Mouse (Mus musculus): ENCODE results near the gene Tnfsf12. TPM values are rescaled to one million over a fixed set of nuclear protein-coding genes. Genes with fewer than 3 reads are reported as not detected.
A peak's percentile ranks its signal among the peaks of the same experiment; 100 is the strongest.
"Not testable (repeated sequence)": the region's sequence is repeated elsewhere in the genome, so short reads cannot be mapped to it uniquely, and the experiment has no call there.

Gene Tnfsf12
- total RNA-seq (2018; cell fraction: chromatin; rRNA removed) = 10 to 100 TPM; 10.1 to 98.0 (median 32.6) TPM
- total RNA-seq (2018; cell fraction: cytosol; rRNA removed) = 100 to 1,000 TPM in 13 of 26 experiments, 10 to 100 TPM in 13; 63.6 to 208 (median 113) TPM
- total RNA-seq (2018; cell fraction: nucleus; rRNA removed) = 100 to 1,000 TPM in 3 of 26 experiments, 10 to 100 TPM in 23; 28.0 to 147 (median 60.6) TPM
- 89.2 to 140 TPM (median 130 TPM) in 3 replicates for polyA plus RNA-seq (2018)

DNA sequence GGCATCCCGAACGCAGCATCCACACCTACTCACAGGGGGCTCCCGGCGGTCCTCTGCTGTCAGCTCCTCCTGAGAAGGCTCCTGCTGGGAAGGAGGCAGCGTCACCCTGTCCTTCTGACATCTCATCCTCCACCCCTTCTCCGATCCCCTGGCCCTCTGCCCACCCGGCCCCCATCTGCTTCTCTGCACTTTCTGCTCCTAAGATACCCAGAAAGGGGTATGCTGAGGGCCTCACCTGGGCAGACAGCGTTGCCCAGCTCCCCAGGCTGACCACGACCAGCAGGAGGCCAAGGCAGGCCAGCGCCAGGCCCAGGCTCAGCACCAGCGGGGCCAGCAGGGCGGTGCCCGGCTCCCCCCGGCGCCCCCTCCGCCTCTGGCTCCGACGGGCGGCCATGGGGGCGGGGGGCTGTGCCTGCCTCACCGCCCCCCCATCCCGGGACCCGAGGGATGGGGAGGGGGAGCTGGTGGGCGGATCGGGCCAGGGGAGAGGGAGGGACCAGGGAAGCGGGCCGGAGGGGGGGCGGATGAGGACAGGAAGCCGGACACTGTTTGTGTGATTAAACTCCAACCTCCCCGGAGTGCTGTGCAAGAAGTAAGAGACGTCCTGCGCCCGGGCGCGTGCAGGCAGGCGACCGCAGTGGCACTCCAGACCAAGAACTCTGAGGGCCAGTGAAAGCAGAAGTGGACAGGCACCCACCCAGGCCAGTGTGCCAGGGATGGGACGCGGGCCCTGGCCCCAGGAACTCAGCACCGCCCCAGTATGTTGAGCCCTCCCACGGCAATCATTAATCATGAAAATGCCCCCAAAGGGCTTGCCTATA is at the start of gene Tnfsf12, which contains the start of gene Tnfsfm13:
Gene Tnfsf12 (minus strand): TSS at position 489 of the 821 bp plus-strand sequence.
Gene Tnfsfm13 (minus strand): TSS at position 738 of the 821 bp plus-strand sequence.
- peak within 1 kb of the TSS; percentile 96 for H3K27ac ChIP-seq
- peak within 1 kb of the TSS; percentile 74 for H3K4me3 ChIP-seq (ENCODE audit: inconsistent target)
- WGBS (ENCODE audit: missing documents) = 12% methylated on average over 41 of the region's 41 CpGs

DNA sequence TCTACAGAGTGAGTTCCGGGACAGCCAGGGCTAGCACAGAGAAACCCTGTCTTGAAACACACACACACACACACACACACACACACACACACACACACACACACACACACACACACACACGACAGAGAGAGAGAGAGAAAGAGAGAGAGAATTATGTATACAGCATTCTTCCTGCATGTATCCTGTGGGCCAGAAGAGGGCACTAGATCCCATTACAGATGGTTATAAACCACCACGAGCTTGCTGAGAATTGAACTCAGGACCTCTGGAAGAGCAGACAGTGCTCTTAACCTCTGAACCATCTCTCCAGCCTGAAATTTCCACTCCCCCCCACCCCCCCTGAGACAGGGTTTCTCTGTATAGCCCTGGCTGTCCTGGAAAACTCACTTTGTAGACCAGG is 35.8 kb upstream of the Tnfsf12 start:
- not testable (repeated sequence) for H3K27ac ChIP-seq; H3K4me3 ChIP-seq (ENCODE audit: inconsistent target); H3K79me2 ChIP-seq (ENCODE audit: inconsistent target)
- WGBS (ENCODE audit: missing documents) = 78% methylated on average over 1 of the region's 3 CpGs
- H3K36me3 ChIP-seq (ENCODE audit: inconsistent target) = peaks cover 24% of the 10 kb centered on the region

More for the DNA sequence above, at the start of gene Tnfsf12, which contains the start of gene Tnfsfm13:
- Histone ChIP-seq H3K79me2 (ENCODE audit: inconsistent target) (peaks cover 37% of the 10 kb centered on the region), H3K36me3 (ENCODE audit: inconsistent target) (no peaks in the 10 kb centered on the region)

DNA sequence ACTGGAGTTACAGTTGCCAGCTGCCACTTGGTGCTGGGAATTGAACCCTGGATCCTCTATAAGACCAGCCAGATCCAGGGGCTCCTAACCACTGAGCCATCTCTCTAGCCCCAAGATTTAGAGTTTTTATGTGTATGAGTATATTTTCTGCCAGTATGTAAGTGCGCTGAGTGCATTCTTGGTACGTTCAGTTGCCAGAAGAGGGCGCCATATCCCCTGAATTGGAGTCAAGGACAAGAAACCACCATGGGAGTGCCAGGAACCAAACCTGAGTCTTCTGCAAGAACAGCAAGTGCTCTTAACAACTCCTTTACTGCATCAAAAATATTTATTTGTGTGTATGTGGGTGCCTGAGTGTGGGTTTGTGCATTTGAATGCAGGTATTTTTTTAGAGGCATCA is 33.4 kb upstream of the Tnfsf12 start:
- no peak overlapping the region for H3K4me3 ChIP-seq (ENCODE audit: inconsistent target)
- no peaks in the 10 kb centered on the region for H3K79me2 ChIP-seq (ENCODE audit: inconsistent target)
- H3K36me3 ChIP-seq (ENCODE audit: inconsistent target) = peaks cover under 1% of the 10 kb centered on the region; the same call in 1 of the 2 replicates
- 70% methylated on average over 3 of the region's 3 CpGs for WGBS (ENCODE audit: missing documents)
- no peak overlapping the region for H3K27ac ChIP-seq

DNA sequence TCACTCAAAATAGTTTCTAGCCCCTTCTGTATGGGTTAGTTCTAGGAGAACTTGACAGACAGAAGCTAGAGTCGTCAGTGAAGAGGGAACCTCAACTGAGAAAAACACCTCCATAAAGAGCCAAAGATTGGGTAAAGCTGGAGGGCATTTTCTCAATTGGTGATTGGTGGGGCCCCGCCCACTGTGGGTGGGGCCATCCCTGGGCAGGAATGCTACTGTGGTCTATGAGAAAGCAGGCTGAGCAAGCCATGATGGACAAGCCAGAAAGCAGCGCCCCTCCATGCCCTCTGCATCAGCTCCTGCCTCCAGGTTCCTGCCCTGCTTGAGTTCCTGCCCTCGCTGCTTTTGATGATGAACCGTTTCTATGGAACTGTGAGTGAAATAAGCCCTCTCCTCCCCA is 30.3 kb upstream of the Tnfsf12 start:
- Histone ChIP-seq H3K79me2 (ENCODE audit: inconsistent target) (no peaks in the 10 kb centered on the region), H3K27ac (no peak overlapping the region), H3K4me3 (ENCODE audit: inconsistent target) (no peak overlapping the region), H3K36me3 (ENCODE audit: inconsistent target) (no peaks in the 10 kb centered on the region)
- 65% methylated on average over 5 of the region's 5 CpGs for whole genome bisulfite sequencing (ENCODE audit: missing documents)

DNA sequence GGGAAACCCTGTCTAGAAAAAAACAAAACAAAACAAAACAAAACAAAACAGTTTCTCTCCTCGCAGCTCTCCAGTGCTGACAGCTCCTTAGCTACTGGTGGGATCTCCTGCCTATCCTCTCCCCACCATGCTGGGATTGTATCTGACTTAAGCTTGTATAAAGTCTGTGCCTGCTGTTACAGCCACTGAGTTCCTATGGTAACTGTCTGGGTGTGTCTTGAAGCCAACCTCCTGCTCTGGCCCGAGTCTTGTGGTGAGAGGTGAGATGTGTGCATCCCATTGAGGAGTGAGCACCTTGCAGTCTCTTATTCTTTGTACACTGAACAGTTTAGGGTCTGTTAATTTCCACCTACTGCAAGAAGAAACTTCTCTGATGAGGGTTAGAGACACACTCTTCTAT is 27.4 kb upstream of the Tnfsf12 start:
- Histone ChIP-seq H3K79me2 (ENCODE audit: inconsistent target) (no peaks in the 10 kb centered on the region), H3K36me3 (ENCODE audit: inconsistent target) (no peaks in the 10 kb centered on the region), H3K27ac (no peak overlapping the region), H3K4me3 (ENCODE audit: inconsistent target) (no peak overlapping the region)
- WGBS (ENCODE audit: missing documents) = 81% methylated on average over 2 of the region's 2 CpGs

DNA sequence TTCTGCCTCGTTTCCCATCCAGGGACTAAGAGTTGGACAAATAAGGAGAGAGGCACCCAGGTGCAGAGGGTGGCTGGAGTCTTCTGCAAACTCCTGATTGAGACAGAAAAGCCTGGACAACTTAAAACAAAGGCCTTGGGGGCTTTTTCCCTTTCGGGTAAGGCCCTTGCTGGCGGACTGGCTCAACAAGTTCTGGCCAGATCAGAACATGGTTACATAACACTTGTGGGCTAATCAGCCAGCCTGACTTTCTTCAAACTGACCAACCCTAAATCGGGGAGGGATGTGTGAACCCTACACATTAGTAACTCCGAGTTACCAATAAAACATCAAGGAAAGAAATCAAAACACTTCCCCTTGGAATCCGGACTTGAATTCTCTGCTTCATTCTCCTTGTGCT is 25.2 kb upstream of the Tnfsf12 start:
- no peak overlapping the region for H3K27ac ChIP-seq
- no peaks in the 10 kb centered on the region for H3K36me3 ChIP-seq (ENCODE audit: inconsistent target)
- no peak overlapping the region for H3K4me3 ChIP-seq (ENCODE audit: inconsistent target)
- 91% methylated on average over 6 of the region's 6 CpGs for WGBS (ENCODE audit: missing documents)
- no peaks in the 10 kb centered on the region for H3K79me2 ChIP-seq (ENCODE audit: inconsistent target)

DNA sequence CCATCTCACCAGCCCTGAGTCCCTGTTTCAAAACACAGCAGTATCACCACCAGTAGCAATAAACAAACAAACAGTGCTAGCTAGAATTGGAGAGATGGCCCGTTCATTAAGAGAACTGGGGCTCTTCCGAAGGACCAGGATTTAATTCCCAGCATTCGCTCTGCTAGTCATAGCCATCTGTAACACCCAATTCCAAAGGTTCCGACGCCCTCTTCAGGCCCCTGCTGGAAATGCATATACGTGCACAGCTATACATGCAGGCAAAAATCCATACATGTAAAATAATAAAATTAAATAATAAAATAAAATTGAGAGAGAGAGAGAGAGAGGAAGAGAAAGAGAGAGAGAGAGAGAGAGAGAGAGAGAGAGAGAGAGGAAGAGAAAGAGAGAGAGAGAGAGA is 23.8 kb upstream of the Tnfsf12 start:
- WGBS (ENCODE audit: missing documents) = 79% methylated on average over 6 of the region's 6 CpGs
- Histone ChIP-seq H3K79me2 (ENCODE audit: inconsistent target) (no peaks in the 10 kb centered on the region), H3K27ac (no peak overlapping the region)

DNA sequence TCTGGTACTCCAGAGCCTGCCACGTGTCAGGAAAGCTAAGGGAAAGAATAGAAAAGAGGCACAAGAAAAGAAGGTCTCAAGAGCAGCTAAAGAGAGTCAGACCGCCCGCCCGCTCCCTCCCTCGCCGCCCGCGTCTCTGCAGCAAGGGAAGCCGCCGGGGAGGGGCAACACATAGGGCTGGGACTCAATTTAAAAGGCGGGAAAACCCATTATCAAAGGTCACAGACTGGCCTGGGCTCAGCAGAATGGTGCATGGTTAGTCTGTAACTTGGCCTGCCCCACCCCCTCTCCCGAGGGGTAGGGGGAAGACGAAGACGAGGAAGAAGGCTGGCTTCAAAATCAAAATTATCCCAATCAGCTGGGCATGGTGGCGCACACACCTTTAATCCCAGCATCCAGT is 23.0 kb upstream of the Tnfsf12 start:
- no peak overlapping the region for H3K4me3 ChIP-seq (ENCODE audit: inconsistent target)
- H3K36me3 ChIP-seq (ENCODE audit: inconsistent target) = no peaks in the 10 kb centered on the region
- 81% methylated on average over 15 of the region's 15 CpGs for WGBS (ENCODE audit: missing documents)
- H3K79me2 ChIP-seq (ENCODE audit: inconsistent target) = no peaks in the 10 kb centered on the region
- no peak overlapping the region for H3K27ac ChIP-seq

More for the DNA sequence above, 23.8 kb upstream of the Tnfsf12 start:
- H3K36me3 ChIP-seq (ENCODE audit: inconsistent target) = no peaks in the 10 kb centered on the region
- no peak overlapping the region for H3K4me3 ChIP-seq (ENCODE audit: inconsistent target)

DNA sequence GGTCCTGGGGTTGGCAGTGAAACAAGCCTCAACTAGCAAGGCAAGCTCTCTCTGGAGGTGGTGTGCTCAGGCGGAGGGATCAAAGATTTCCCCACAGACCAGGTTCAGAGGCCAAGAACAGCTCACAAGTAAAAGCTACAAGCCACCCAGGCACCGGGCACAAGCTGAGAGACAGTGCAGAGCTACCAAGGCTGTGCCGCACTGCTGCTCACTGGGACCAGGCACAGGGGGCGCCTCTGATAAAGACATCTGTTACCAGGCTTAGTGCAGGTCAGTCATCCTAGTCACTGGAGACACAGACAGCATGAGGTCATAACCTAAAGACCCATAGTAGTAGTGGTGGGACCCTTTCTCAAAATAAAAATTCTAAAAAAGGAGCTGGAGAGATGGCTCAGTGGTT is 21.3 kb upstream of the Tnfsf12 start:
- Histone ChIP-seq H3K27ac (no peak overlapping the region), H3K36me3 (ENCODE audit: inconsistent target) (no peaks in the 10 kb centered on the region), H3K4me3 (ENCODE audit: inconsistent target) (no peak overlapping the region), H3K79me2 (ENCODE audit: inconsistent target) (no peaks in the 10 kb centered on the region)
- 86% methylated on average over 4 of the region's 4 CpGs for WGBS (ENCODE audit: missing documents)

DNA sequence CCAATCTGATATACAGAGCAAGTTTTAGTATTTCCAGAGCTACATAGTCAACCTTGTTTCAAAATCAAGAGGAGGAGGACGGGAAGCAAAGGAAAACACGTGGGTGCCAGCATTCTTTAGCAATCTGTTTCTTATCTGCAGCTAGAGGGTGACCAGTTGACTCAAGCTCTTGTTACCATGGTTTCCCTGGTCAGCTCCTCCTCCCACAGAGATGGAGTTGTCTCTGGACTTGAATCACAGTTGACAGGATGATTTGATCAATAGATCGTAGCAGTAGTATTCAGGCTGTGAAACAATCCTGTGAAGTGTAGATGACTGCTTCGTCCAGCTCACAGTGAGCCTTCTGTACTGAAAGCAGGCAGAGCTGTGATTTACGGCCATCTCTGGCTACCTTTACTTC is 20.3 kb upstream of the Tnfsf12 start:
- no peaks in the 10 kb centered on the region for H3K36me3 ChIP-seq (ENCODE audit: inconsistent target)
- H3K4me3 ChIP-seq (ENCODE audit: inconsistent target) = no peak overlapping the region
- H3K79me2 ChIP-seq (ENCODE audit: inconsistent target) = no peaks in the 10 kb centered on the region
- WGBS (ENCODE audit: missing documents) = 33% methylated on average over 5 of the region's 5 CpGs
- no peak overlapping the region for H3K27ac ChIP-seq

DNA sequence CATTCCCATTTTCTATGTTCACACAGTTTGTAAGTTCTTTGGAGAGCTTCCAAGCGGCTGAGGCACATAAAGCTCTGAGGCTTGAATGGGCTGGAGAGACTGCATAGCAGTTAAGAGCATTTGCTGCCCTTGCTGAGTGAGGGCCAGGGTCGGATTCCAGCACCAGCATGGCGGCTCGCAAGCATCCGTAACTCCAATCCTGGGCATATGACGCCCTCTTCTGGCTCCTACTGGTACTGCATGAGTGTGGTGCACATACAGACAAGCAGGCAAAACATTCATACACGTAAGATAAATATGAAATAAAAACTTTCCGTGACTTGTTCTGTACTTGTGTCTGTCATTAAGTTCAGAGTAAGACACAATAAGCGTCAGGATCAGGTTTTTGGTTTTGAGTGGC is 19.8 kb upstream of the Tnfsf12 start:
- H3K36me3 ChIP-seq (ENCODE audit: inconsistent target) = no peaks in the 10 kb centered on the region
- H3K4me3 ChIP-seq (ENCODE audit: inconsistent target) = no peak overlapping the region
- 87% methylated on average over 9 of the region's 9 CpGs for WGBS (ENCODE audit: missing documents)
- no peak overlapping the region for H3K27ac ChIP-seq
- no peaks in the 10 kb centered on the region for H3K79me2 ChIP-seq (ENCODE audit: inconsistent target)

DNA sequence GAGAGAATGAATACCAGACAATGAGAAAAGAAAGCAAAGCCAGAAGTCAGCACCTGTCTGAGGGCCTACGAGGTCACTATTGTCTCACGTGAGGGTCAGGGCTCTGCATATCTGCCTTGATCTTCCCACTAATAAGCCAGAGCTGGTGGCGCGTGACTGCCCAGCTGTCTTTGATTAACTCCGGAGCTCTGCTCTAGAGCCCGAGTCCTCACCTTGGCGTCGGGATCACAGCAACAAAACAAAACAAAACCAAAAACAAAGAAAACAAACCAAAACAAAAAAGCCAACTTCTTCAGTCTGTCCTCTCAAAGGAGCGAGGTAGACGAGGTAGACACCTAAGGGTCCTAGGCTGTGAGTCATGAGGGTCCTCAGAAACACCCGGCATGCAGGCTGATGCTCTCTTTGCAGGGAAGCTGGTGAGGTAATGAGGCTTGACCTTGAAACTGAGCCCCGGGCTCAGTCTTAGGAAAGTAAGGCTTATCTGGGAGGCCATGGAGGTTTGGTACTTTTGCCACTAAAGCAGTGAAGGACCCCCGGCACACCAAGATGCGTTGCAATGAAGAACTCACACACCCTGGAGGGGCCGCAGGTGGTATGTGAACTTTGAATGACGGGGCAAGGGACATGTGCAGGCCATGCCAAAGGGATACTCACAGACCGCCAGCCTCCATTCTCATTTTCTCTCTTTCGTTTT is 19.1 kb upstream of the Tnfsf12 start:
- WGBS (ENCODE audit: missing documents) = 95% methylated on average over 18 of the region's 18 CpGs
- H3K79me2 ChIP-seq (ENCODE audit: inconsistent target) = no peaks in the 10 kb centered on the region

DNA sequence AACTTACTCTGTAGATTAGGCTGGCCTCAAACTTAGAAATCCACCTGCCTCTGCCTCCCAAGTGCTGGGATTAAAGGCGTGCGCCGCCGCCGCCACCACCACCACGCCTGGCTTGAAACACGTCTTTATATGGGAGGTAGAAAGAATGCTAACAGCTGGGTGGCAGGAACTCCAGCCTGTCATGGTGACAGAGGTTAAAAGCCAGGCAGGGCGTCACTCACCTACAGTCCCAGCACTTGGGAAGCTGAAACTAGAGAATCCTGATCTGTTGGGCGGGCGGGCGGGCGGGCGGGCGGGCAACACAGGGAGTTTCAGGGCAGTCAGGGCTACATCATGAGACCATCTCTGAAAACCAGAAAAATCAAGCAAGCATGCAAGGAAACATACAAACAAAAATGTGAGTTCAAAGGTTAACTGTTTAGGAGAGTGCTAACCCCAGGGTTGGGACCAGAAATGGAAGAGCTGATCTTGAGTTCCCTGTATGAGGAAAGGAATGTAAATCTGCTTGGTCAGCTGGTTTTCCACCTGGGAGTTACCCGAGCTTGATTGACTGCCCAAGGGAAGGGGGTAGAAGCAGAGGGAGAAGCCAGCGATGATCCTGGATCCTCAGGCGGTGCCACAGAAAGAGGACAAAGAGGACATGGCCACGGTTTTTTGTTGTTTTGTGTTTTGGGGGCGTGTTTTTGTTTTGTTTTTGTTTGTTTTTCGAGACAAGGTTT is 17.5 kb upstream of the Tnfsf12 start:
- Histone ChIP-seq H3K36me3 (ENCODE audit: inconsistent target) (no peaks in the 10 kb centered on the region), H3K79me2 (ENCODE audit: inconsistent target) (no peaks in the 10 kb centered on the region), H3K4me3 (ENCODE audit: inconsistent target) (no peak overlapping the region), H3K27ac (no peak overlapping the region)
- 98% methylated on average over 8 of the region's 20 CpGs for WGBS (ENCODE audit: missing documents)

More for the DNA sequence above, 19.1 kb upstream of the Tnfsf12 start:
- Histone ChIP-seq H3K36me3 (ENCODE audit: inconsistent target) (no peaks in the 10 kb centered on the region), H3K4me3 (ENCODE audit: inconsistent target) (no peak overlapping the region), H3K27ac (no peak overlapping the region)

DNA sequence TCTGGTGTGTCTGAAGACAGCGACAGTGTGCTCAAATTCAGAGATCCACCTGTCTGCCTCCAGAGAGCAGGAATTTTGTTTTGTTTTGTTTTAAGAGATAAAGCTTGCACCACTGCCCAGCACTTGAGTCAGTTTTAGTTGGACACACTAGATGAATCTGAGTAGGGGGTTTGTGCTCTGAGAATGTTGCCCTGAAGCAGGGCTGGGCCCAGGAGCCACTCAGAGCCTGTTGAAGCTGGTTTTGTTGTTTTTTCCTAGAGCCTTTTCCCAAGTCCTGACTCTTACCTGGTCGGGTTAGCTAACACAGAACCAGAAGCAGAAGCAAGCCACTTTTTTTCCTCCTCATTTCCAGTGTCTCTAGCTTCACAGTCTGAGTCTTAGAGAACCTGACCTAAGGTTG is 15.4 kb upstream of the Tnfsf12 start:
- no peak overlapping the region for H3K4me3 ChIP-seq (ENCODE audit: inconsistent target)
- 76% methylated on average over 2 of the region's 2 CpGs for WGBS (ENCODE audit: missing documents)

More for the DNA sequence above, 15.4 kb upstream of the Tnfsf12 start:
- H3K79me2 ChIP-seq (ENCODE audit: inconsistent target) = no peaks in the 10 kb centered on the region
- no peak overlapping the region for H3K27ac ChIP-seq
- no peaks in the 10 kb centered on the region for H3K36me3 ChIP-seq (ENCODE audit: inconsistent target)
